16 mouse cellular contexts compared by ENCODE assay signal in the genomic region with DNA sequence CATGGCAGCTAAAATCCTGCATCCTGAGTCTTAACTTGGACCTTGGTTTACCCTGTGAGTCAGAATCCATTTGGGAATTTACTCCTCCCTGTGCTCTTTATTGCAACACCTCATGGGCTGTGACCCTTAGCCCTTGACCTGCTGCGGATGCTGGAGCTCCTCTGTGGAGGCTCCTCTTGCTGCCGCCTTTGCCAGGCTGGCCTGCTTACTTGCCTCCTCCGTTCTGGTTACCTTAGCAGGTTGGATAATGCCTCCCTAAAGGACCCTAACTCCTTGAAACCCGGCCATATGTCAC. TPM values are rescaled to one million over a fixed set of nuclear protein-coding genes. Genes with fewer than 3 reads are reported as not detected.
DNase-seq lines count a peak whose midpoint lies in the region; ATAC-seq and TF ChIP-seq lines count a peak whose summit lies in the region.
"Had no signal": no experiment of that assay in that cellular context is flagged by ENCODE, and none has a peak within 500 bp of the region (broad histone marks: within the 10 kb centered on the region; RNA-seq: fewer than 3 reads in every experiment).

No protein-coding gene starts in this region.

- H3K4me2 ChIP-seq in intestine, embryonic 15.5 days (replicated peaks) = no peak overlapping the region
- H3K4me2 ChIP-seq in liver, postnatal 0 days (ENCODE audit: low read depth, low read length) = no peak overlapping the region
- H3K4me2 ChIP-seq in hindbrain, embryonic 14.5 days (replicated peaks) = no peak overlapping the region
- no peak overlapping the region for H3K4me2 ChIP-seq in hindbrain, postnatal 0 days (ENCODE audit: low read depth, low read length)
- H3K4me2 ChIP-seq: heart, embryonic 11.5 days; limb, embryonic 15.5 days; midbrain, embryonic 15.5 days; neural tube, embryonic 13.5 days had no signal

- H3K27ac ChIP-seq in intestine, embryonic 15.5 days = no peak overlapping the region
- H3K27ac ChIP-seq in liver, postnatal 0 days (ENCODE audit: low read depth) = peak overlapping the region; percentile 50
- no peak overlapping the region for H3K27ac ChIP-seq in hindbrain, embryonic 14.5 days
- no peak overlapping the region for H3K27ac ChIP-seq in hindbrain, postnatal 0 days
- H3K27ac ChIP-seq: embryonic facial prominence, embryonic 10.5 days; kidney, postnatal 0 days; limb, embryonic 15.5 days; midbrain, embryonic 15.5 days; neural tube, embryonic 13.5 days had no signal

- TF ChIP-seq EP300 in liver, postnatal 0 days (IDR thresholded peaks at IDR 0.05; ENCODE audit: low read depth) = no peak

- H3K4me3 ChIP-seq in intestine, embryonic 15.5 days (replicated peaks) = no peak overlapping the region
- H3K4me3 ChIP-seq in liver, postnatal 0 days (ENCODE audit: low read depth, low read length) = no peak overlapping the region
- H3K4me3 ChIP-seq in hindbrain, embryonic 14.5 days (replicated peaks; ENCODE audit: low read length) = no peak overlapping the region
- no peak overlapping the region for H3K4me3 ChIP-seq in hindbrain, postnatal 0 days (ENCODE audit: low read length)
- H3K4me3 ChIP-seq: embryonic facial prominence, embryonic 10.5 days; limb, embryonic 15.5 days; midbrain, embryonic 15.5 days; neural tube, embryonic 13.5 days had no signal

- WGBS in intestine, embryonic 15.5 days = 71% methylated on average over 4 of the region's 4 CpGs
- 62% methylated on average over 4 of the region's 4 CpGs for WGBS in liver, postnatal 0 days (ENCODE audit: insufficient replicate concordance)
- 89% methylated on average over 4 of the region's 4 CpGs for WGBS in hindbrain, embryonic 14.5 days
- 75% methylated on average over 4 of the region's 4 CpGs for WGBS in hindbrain, postnatal 0 days

- TF ChIP-seq CTCF in liver, postnatal 0 days (IDR thresholded peaks at IDR 0.05; ENCODE audit: low read depth) = no peak
- no peak for TF ChIP-seq CTCF in hindbrain, postnatal 0 days (IDR thresholded peaks at IDR 0.05; ENCODE audit: low read depth)

- no peaks in the 10 kb centered on the region for H3K27me3 ChIP-seq in intestine, embryonic 15.5 days (replicated peaks)
- no peaks in the 10 kb centered on the region for H3K27me3 ChIP-seq in liver, postnatal 0 days (ENCODE audit: insufficient read depth, low read length)
- no peaks in the 10 kb centered on the region for H3K27me3 ChIP-seq in hindbrain, embryonic 14.5 days (ENCODE audit: control insufficient read depth, insufficient read depth, low read length)
- H3K27me3 ChIP-seq in hindbrain, postnatal 0 days (ENCODE audit: insufficient read depth, low read length) = no peaks in the 10 kb centered on the region
- H3K27me3 ChIP-seq: limb, embryonic 15.5 days; midbrain, embryonic 15.5 days; neural tube, embryonic 13.5 days had no signal

- no peak overlapping the region for H3K9ac ChIP-seq in intestine, embryonic 15.5 days
- no peak overlapping the region for H3K9ac ChIP-seq in liver, postnatal 0 days (replicated peaks)
- H3K9ac ChIP-seq in hindbrain, embryonic 14.5 days = no peak overlapping the region
- H3K9ac ChIP-seq in hindbrain, postnatal 0 days (replicated peaks; ENCODE audit: low read length) = no peak overlapping the region
- H3K9ac ChIP-seq: limb, embryonic 15.5 days; midbrain, embryonic 15.5 days; neural tube, embryonic 13.5 days had no signal

- DNase-seq in 3T3-L1 (ENCODE audit: low read depth, low spot score) = peak; percentile 62
- peak; percentile 80 for DNase-seq in adrenal gland, adult 2 months
- no peak for DNase-seq in liver, postnatal 0 days
- no peak for DNase-seq in gastrocnemius, postnatal 10 days
- DNase-seq in hindbrain, embryonic 14.5 days (ENCODE audit: low spot score) = no peak
- DNase-seq in hindbrain, postnatal 0 days (ENCODE audit: low spot score) = no peak
- DNase-seq: cerebellum, adult 9-11 months had no signal

- peak; percentile 54 for ATAC-seq in intestine, embryonic 15.5 days
- ATAC-seq in liver, postnatal 0 days = peak; percentile 81
- no peak for ATAC-seq in hindbrain, embryonic 14.5 days (ENCODE audit: low FRiP score)
- ATAC-seq in hindbrain, postnatal 0 days = no peak
- ATAC-seq: midbrain, embryonic 15.5 days had no signal

- H3K36me3 ChIP-seq in intestine, embryonic 15.5 days = no peaks in the 10 kb centered on the region
- H3K36me3 ChIP-seq in liver, postnatal 0 days (replicated peaks; ENCODE audit: insufficient read depth, low read length) = peaks cover 5% of the 10 kb centered on the region; the same call in 1 of the 2 replicates
- H3K36me3 ChIP-seq in hindbrain, embryonic 14.5 days (replicated peaks; ENCODE audit: control insufficient read depth, insufficient read depth) = peaks cover 41% of the 10 kb centered on the region
- peaks cover 17% of the 10 kb centered on the region; the same call in 1 of the 2 replicates for H3K36me3 ChIP-seq in hindbrain, postnatal 0 days (ENCODE audit: insufficient read depth, low read length)

- H3K4me1 ChIP-seq in intestine, embryonic 15.5 days (replicated peaks) = no peaks in the 10 kb centered on the region
- peaks cover 17% of the 10 kb centered on the region for H3K4me1 ChIP-seq in liver, postnatal 0 days (ENCODE audit: insufficient read depth)
- no peaks in the 10 kb centered on the region for H3K4me1 ChIP-seq in hindbrain, embryonic 14.5 days (replicated peaks; ENCODE audit: control insufficient read depth, insufficient read depth, low read length)
- no peaks in the 10 kb centered on the region for H3K4me1 ChIP-seq in hindbrain, postnatal 0 days (ENCODE audit: insufficient read depth, low read length)
- H3K4me1 ChIP-seq: embryonic facial prominence, embryonic 10.5 days; limb, embryonic 15.5 days; midbrain, embryonic 15.5 days; neural tube, embryonic 13.5 days had no signal

- no peaks in the 10 kb centered on the region for H3K9me3 ChIP-seq in intestine, embryonic 15.5 days
- no peaks in the 10 kb centered on the region for H3K9me3 ChIP-seq in liver, postnatal 0 days (ENCODE audit: low read length)
- 0 out of 2 replicates have a peak, but pooled peaks cover 8% of the 10 kb centered on the region for H3K9me3 ChIP-seq in hindbrain, embryonic 14.5 days (ENCODE audit: control insufficient read depth, low read length)
- no peaks in the 10 kb centered on the region for H3K9me3 ChIP-seq in hindbrain, postnatal 0 days (ENCODE audit: low read length)
- H3K9me3 ChIP-seq: embryonic facial prominence, embryonic 10.5 days; limb, embryonic 15.5 days; midbrain, embryonic 15.5 days had no signal

RNA-seq across cellular contexts. Expression of a gene that starts 31.7 kb away (rescaled TPM):
- not detected for total RNA-seq in adrenal gland, adult 2 months (2021)
- not detected in 2 replicates for polyA plus RNA-seq in adrenal gland, adult 2 months (2012; rRNA removed)
- 12.4 and 28.8 TPM in 2 replicates for polyA plus RNA-seq in intestine, embryonic 15.5 days (2015; fragmentation: Nextera tagmentation; extraction: Ambion mirVana)
- polyA plus RNA-seq in liver, postnatal 0 days (2015; fragmentation: Nextera tagmentation; extraction: Ambion mirVana) = 24.6 and 29.3 TPM in 2 replicates
- not detected for total RNA-seq in gastrocnemius, postnatal 10 days (2021)
- polyA plus RNA-seq in hindbrain, embryonic 14.5 days (2014; fragmentation: Nextera tagmentation; extraction: Ambion mirVana) = 0.14 TPM in 1 of 2 replicates, not detected in the other
- not detected in 2 replicates for total RNA-seq in hindbrain, postnatal 0 days (2014; rRNA removed)
- 0.33 TPM in 1 of 2 replicates, not detected in the other for polyA plus RNA-seq in hindbrain, postnatal 0 days (2015; fragmentation: Nextera tagmentation; extraction: Ambion mirVana)
- total RNA-seq: hematopoietic stem cell, adult 5-6 weeks; left cerebral cortex, adult 18-20 months had no signal
- polyA plus RNA-seq: limb, embryonic 15.5 days; midbrain, embryonic 15.5 days; neural tube, embryonic 13.5 days had no signal

Comparison
In these comparisons a context has a peak if more than half of its experiments do, and no peak if none do; other contexts are left out.
1. DNase-seq: peak in 3T3-L1 (single experiment) and adrenal gland, adult 2 months (single experiment); none in liver, postnatal 0 days (single experiment), gastrocnemius, postnatal 10 days (single experiment), hindbrain, embryonic 14.5 days (single experiment) and hindbrain, postnatal 0 days (single experiment).
2. ATAC-seq: peak in intestine, embryonic 15.5 days (single experiment) and liver, postnatal 0 days (single experiment); none in hindbrain, embryonic 14.5 days (single experiment) and hindbrain, postnatal 0 days (single experiment).
3. RNA of a gene that starts 31.7 kb away (polyA plus RNA-seq): 24.6 to 29.3 TPM in liver, postnatal 0 days and 12.4 to 28.8 TPM in intestine, embryonic 15.5 days; 0.33 TPM in hindbrain, postnatal 0 days, 0.14 TPM in hindbrain, embryonic 14.5 days and not detected in adrenal gland, adult 2 months; every median in the first group is over 10 times any median in the second.